Mouse (Mus musculus) myocyte (in vitro differentiated cells): Measurements from ENCODE around the gene Csrp3. TPM values are rescaled to one million over a fixed set of nuclear protein-coding genes. Genes with fewer than 3 reads are reported as not detected.

Experiments used
- H3K27me3 ChIP-seq: one replicate; pipeline ENCODE4 v1.6.1; 2011; ENCODE audit not compliant: control insufficient read depth, insufficient read depth, insufficient read length
- H3K36me3 ChIP-seq: one replicate; pipeline ENCODE4 v1.6.1; 2011; ENCODE audit not compliant: control insufficient read depth, insufficient read depth
- H3K4me2 ChIP-seq: one replicate; pipeline ENCODE4 v1.6.1; 2011; ENCODE audit warnings: low read depth, control low read depth
- H3K4me3 ChIP-seq: one replicate; pipeline ENCODE4 v1.5.1; 2011; ENCODE audit warnings: mild to moderate bottlenecking, control low read depth, moderate library complexity
- H3K79me2 ChIP-seq: one replicate; pipeline ENCODE4 v1.6.1; 2011; ENCODE audit not compliant: control insufficient read depth, insufficient read depth
- H3ac ChIP-seq: one replicate; pipeline ENCODE4 v1.6.1; 2011; ENCODE audit not compliant: control insufficient read depth, insufficient read length
- CEBPB ChIP-seq: IDR thresholded peaks from 2 replicates; pipeline ENCODE4 v1.6.1; 2011; ENCODE audit warnings: mild to moderate bottlenecking, moderate library complexity; ENCODE audit not compliant: poor library complexity, insufficient read depth, severe bottlenecking
- E2F4 ChIP-seq: IDR thresholded peaks from one replicate; pipeline ENCODE4 v1.6.1; 2011; ENCODE audit warnings: mild to moderate bottlenecking, control low read depth, moderate library complexity; ENCODE audit not compliant: insufficient read depth
- MAX ChIP-seq: IDR thresholded peaks from one replicate; pipeline ENCODE4 v1.6.1; 2011; ENCODE audit warnings: low read depth, mild to moderate bottlenecking, control low read depth
- MYOD1 ChIP-seq, 3 experiments: IDR thresholded peaks; one replicate each; pipeline ENCODE4 v1.6.1; 2011; ENCODE audit warnings: control low read depth in 2 of 3, low read depth in 2 of 3, mild to moderate bottlenecking in 2 of 3, moderate library complexity in 1 of 3; ENCODE audit not compliant: insufficient read length in 2 of 3, control insufficient read depth in 1 of 3
- MYOG ChIP-seq, 3 experiments: IDR thresholded peaks; one replicate each; pipeline ENCODE4 v1.6.1; 2011; ENCODE audit warnings: control low read depth in 2 of 3, low read depth in 2 of 3, mild to moderate bottlenecking in 2 of 3; ENCODE audit not compliant: insufficient read length in 2 of 3, control insufficient read depth in 1 of 3, insufficient read depth in 1 of 3
- POLR2A ChIP-seq: IDR thresholded peaks from one replicate; pipeline ENCODE4 v1.6.1; 2011; ENCODE audit warnings: low read depth, mild to moderate bottlenecking, control low read depth, moderate library complexity; ENCODE audit not compliant: insufficient read length
- POLR2AphosphoS2 ChIP-seq: IDR thresholded peaks from one replicate; pipeline ENCODE4 v1.6.1; 2011; ENCODE audit warnings: low read depth, control low read depth; ENCODE audit not compliant: insufficient read length
- REST ChIP-seq: IDR thresholded peaks from one replicate; pipeline ENCODE4 v1.6.1; 2011; ENCODE audit warnings: mild to moderate bottlenecking, control low read depth, moderate library complexity; ENCODE audit not compliant: insufficient read depth, insufficient read length
- SRF ChIP-seq: IDR thresholded peaks from one replicate; pipeline ENCODE4 v1.6.1; 2011; ENCODE audit warnings: low read depth; ENCODE audit not compliant: control insufficient read depth, insufficient read length
- TCF12 ChIP-seq: IDR thresholded peaks from one replicate; pipeline ENCODE4 v1.6.1; 2011; ENCODE audit warnings: mild to moderate bottlenecking, control low read depth; ENCODE audit not compliant: poor library complexity, insufficient read depth, severe bottlenecking
- TCF3 ChIP-seq: IDR thresholded peaks from one replicate; pipeline ENCODE4 v1.6.1; 2011; ENCODE audit warnings: low read depth, control low read depth; ENCODE audit not compliant: insufficient read length
- USF1 ChIP-seq: IDR thresholded peaks from one replicate; pipeline ENCODE4 v1.6.1; 2011; ENCODE audit warnings: low read depth, mild to moderate bottlenecking, control low read depth, moderate library complexity
- polyA plus RNA-seq: library from polyadenylated mRNA; unstranded; fragments of >200 nt; fragmentation: generic; extraction: Trizol; gene quantifications from one replicate; pipeline ENCODE4 v1.2.1, GENCODE M21; 2012; ENCODE audit warnings: missing spikeins

Gene Csrp3
- polyA plus RNA-seq, 1 experiment: 158 TPM

- H3ac ChIP-seq: no peak overlapping the region
- TF ChIP-seq MYOD1 (IDR thresholded peaks at IDR 0.05; ENCODE audit: control insufficient read depth in 1 of 3, insufficient read length in 2 of 3, low read depth in 2 of 3) (no peak), E2F4 (no peak)
- H3K36me3 ChIP-seq: peaks cover 12% of the 10 kb centered on the region
- H3K79me2 ChIP-seq: no peaks in the 10 kb centered on the region
- no peaks in the 10 kb centered on the region for H3K27me3 ChIP-seq
- no peak overlapping the region for H3K4me3 ChIP-seq
- H3K4me2 ChIP-seq: no peak overlapping the region
Measured at GRCm38 (mm10) chr7:48860948-48861347, 13.1 kb upstream of the Csrp3 start.

DNA sequence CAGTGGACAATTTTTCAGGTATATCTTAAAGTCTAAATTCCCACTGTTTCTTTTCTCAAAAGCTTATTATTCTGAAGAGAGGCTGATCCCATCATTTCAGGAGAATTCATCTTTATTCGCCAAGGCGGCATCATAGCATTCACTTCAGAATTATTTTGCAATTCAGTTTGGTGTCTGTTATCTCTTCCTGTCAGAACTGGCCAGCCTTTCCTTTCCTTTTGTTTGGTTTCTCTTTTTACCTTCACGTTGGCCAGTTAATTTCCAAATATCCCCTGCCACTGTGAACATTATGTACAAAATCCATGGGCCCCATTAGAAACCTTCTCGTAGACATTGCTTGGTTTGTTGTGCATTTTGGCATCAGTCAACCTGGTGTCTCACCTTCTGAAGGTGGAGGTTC lies 11.5 kb upstream of the Csrp3 start:
- Histone ChIP-seq H3ac (no peak overlapping the region), H3K79me2 (no peaks in the 10 kb centered on the region), H3K4me3 (no peak overlapping the region), H3K36me3 (peaks cover 4% of the 10 kb centered on the region), H3K4me2 (no peak overlapping the region), H3K27me3 (no peaks in the 10 kb centered on the region)
- TF ChIP-seq CEBPB (no peak), MYOG (IDR thresholded peaks at IDR 0.05; ENCODE audit: control insufficient read depth in 1 of 3, insufficient read depth in 1 of 3, insufficient read length in 2 of 3, low read depth in 2 of 3) (no peak), POLR2AphosphoS2 (no peak), POLR2A (no peak)

- H3K36me3 ChIP-seq: peaks cover 4% of the 10 kb centered on the region
- TF ChIP-seq SRF (no peak), CEBPB (no peak), POLR2AphosphoS2 (no peak), REST (no peak), TCF12 (no peak), MAX (no peak), POLR2A (no peak), USF1 (no peak), E2F4 (no peak), MYOG (IDR thresholded peaks at IDR 0.05; ENCODE audit: control insufficient read depth in 1 of 3, insufficient read depth in 1 of 3, insufficient read length in 2 of 3, low read depth in 2 of 3) (no peak), MYOD1 (IDR thresholded peaks at IDR 0.05; ENCODE audit: control insufficient read depth in 1 of 3, insufficient read length in 2 of 3, low read depth in 2 of 3) (no peak), TCF3 (no peak)
- H3K79me2 ChIP-seq: no peaks in the 10 kb centered on the region
- no peak overlapping the region for H3K4me3 ChIP-seq
- no peak overlapping the region for H3ac ChIP-seq
- no peak overlapping the region for H3K4me2 ChIP-seq
- H3K27me3 ChIP-seq: no peaks in the 10 kb centered on the region
Measured at GRCm38 (mm10) chr7:48858257-48858656, 10.4 kb upstream of the Csrp3 start.

DNA sequence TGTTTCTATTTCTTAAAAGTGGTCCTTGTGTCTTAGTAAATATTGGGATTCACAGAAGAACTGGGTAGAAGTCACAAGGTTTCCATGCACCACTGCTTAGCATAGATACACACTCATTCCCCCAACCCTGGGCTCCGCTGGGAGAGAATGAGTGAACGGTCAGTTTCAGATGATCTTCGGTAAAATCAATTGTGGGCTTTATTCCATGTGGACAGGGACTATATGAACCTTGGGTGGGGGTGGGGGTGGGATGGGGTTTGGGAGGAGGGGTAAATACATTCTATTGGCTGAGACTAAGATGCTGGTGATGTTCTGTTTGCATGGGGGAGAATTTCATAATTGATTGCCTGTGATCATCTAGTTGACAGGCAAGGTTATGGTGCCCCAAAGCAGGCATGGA lies 7.6 kb upstream of the Csrp3 start:
- peaks cover 4% of the 10 kb centered on the region for H3K36me3 ChIP-seq
- TF ChIP-seq MAX (no peak), POLR2AphosphoS2 (no peak), MYOG (IDR thresholded peaks at IDR 0.05; ENCODE audit: control insufficient read depth in 1 of 3, insufficient read depth in 1 of 3, insufficient read length in 2 of 3, low read depth in 2 of 3) (no peak), TCF3 (no peak), POLR2A (no peak), E2F4 (no peak), SRF (no peak), REST (no peak), USF1 (no peak), CEBPB (no peak), TCF12 (no peak), MYOD1 (IDR thresholded peaks at IDR 0.05; ENCODE audit: control insufficient read depth in 1 of 3, insufficient read length in 2 of 3, low read depth in 2 of 3) (no peak)
- no peaks in the 10 kb centered on the region for H3K79me2 ChIP-seq
- no peak overlapping the region for H3ac ChIP-seq
- no peaks in the 10 kb centered on the region for H3K27me3 ChIP-seq
- H3K4me2 ChIP-seq: no peak overlapping the region
- no peak overlapping the region for H3K4me3 ChIP-seq

DNA sequence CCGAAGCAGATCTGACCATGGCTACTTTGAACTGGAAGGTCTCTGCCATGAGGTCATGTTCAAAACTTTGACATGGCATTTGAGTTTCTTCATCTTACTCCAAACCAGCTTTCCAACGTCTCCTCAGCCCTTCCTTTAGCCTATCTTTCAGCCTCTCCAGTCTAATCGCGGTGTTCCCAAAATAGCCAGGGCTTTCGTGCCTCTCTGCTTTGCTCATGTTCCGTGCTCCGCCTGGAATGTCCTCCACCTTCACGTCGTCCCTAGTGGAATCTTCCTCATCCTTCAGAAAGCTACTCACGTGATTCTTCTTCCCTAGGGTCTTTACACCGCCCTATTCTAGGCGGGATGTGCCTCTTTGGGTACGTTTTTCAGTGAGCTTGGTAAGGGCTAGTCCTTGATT lies 5.7 kb upstream of the Csrp3 start:
- Histone ChIP-seq H3K27me3 (no peaks in the 10 kb centered on the region), H3K4me2 (no peak overlapping the region), H3ac (no peak overlapping the region), H3K36me3 (no peaks in the 10 kb centered on the region), H3K4me3 (no peak overlapping the region), H3K79me2 (no peaks in the 10 kb centered on the region)
- TF ChIP-seq POLR2A (no peak), TCF3 (no peak), CEBPB (no peak), MYOG (IDR thresholded peaks at IDR 0.05; ENCODE audit: control insufficient read depth in 1 of 3, insufficient read depth in 1 of 3, insufficient read length in 2 of 3, low read depth in 2 of 3) (no peak), TCF12 (no peak), E2F4 (no peak), SRF (no peak), POLR2AphosphoS2 (no peak), MYOD1 (IDR thresholded peaks at IDR 0.05; ENCODE audit: control insufficient read depth in 1 of 3, insufficient read length in 2 of 3, low read depth in 2 of 3) (no peak), USF1 (no peak), MAX (no peak), REST (no peak)
